Mouse (Mus musculus) midbrain, embryonic 10.5 days (tissue): ENCODE data around the gene Macrod1. TPM values are rescaled to one million over a fixed set of nuclear protein-coding genes. Genes with fewer than 3 reads are reported as not detected.
"Not testable (repeated sequence)": the region's sequence is repeated elsewhere in the genome, so short reads cannot be mapped to it uniquely, and the experiment has no call there.

Experiments
- DNase-seq: peaks from one replicate; pipeline ENCODE4 v3.0.0-alpha.2; 2017; ENCODE audit warnings: low spot score
- H3K27ac ChIP-seq: fragments of 300-500 bp; sonication (generic); replicated peaks from 2 replicates; pipeline ENCODE4 v1.5.1; 2016; ENCODE audit warnings: mild to moderate bottlenecking
- H3K27me3 ChIP-seq: fragments of 300-500 bp; sonication (generic); 2 replicates; pipeline ENCODE4 v1.6.1; 2016; ENCODE audit warnings: low read depth, mild to moderate bottlenecking; ENCODE audit not compliant: poor library complexity, severe bottlenecking
- H3K36me3 ChIP-seq: fragments of 300-500 bp; sonication (generic); 2 replicates; pipeline ENCODE4 v1.6.1; 2016; ENCODE audit warnings: mild to moderate bottlenecking, moderate library complexity
- H3K4me1 ChIP-seq: fragments of 300-500 bp; sonication (generic); 2 replicates; pipeline ENCODE4 v1.6.1; 2016
- H3K4me3 ChIP-seq: fragments of 300-500 bp; sonication (generic); 2 replicates; pipeline ENCODE4 v1.5.1; 2016; ENCODE audit warnings: mild to moderate bottlenecking, moderate library complexity
- H3K9me3 ChIP-seq: fragments of 300-500 bp; sonication (generic); replicated peaks from 2 replicates; pipeline ENCODE4 v1.6.1; 2016; ENCODE audit warnings: mild to moderate bottlenecking
- WGBS: fragments of 180-500 bp; shearing (Covaris S2); methylation state at CpG from one replicate; pipeline ENCODE4 v1.1.7; 2016; 5-methylcytosine and 5-hydroxymethylcytosine counted together
- polyA plus RNA-seq: library from polyadenylated mRNA; unstranded; fragments of >200 nt; fragmentation: Nextera tagmentation; extraction: Ambion mirVana; gene quantifications from 2 replicates; pipeline ENCODE4 v1.2.1, GENCODE M21; 2016

Gene Macrod1
- polyA plus RNA-seq, 1 experiment from 2014 or later: 2.2 TPM

DNA sequence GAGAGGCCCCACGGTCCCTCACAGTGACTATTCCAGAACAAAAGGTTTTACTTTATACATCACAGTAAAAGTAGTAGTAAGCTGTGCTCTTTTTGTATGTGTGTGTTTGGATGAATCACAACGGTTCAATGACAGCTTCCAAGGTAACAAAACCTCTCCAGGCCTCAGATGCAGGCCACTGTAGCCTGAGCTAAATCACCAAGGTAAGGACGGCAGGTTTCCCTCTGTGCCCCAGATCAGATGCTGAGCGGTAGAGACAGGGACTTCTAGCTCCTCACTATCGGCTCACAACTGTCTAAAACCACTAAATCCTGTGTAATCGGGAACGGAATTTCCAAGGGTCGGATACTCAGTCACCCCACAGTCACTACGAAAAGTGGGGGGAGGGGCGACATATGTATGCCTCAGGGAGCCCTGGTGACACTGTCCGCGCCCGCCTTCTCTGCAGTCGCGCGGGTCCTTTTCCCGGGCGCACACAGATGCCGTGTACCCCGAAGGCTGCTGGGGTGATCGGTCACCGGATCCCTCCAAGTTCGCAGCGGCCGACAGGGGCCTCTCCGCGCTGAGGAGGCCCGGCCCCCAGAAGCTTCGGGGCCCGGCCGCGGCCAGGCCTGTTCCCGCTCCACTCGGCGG, 17.4 kb upstream of the Macrod1 start:
- peak; percentile 61 for DNase-seq
- H3K27ac ChIP-seq: peak overlapping the region; percentile 98
- H3K4me1 ChIP-seq: peaks cover 38% of the 10 kb centered on the region
- H3K4me3 ChIP-seq: peak overlapping the region; percentile 93
- no peaks in the 10 kb centered on the region for H3K27me3 ChIP-seq
- 2% methylated on average over 35 of the region's 35 CpGs for WGBS
- no peaks in the 10 kb centered on the region for H3K9me3 ChIP-seq
- peaks cover 45% of the 10 kb centered on the region for H3K36me3 ChIP-seq

- Histone ChIP-seq H3K4me3 (peak within 1 kb of the TSS; percentile 93), H3K4me1 (peaks cover 38% of the 10 kb centered on the region), H3K27me3 (no peaks in the 10 kb centered on the region), H3K27ac (peak within 1 kb of the TSS; percentile 98), H3K9me3 (no peaks in the 10 kb centered on the region), H3K36me3 (peaks cover 36% of the 10 kb centered on the region)
- DNase-seq: peak; percentile 99
- under 1% methylated on average over 49 of the region's 49 CpGs for WGBS
Measured at GRCm38 (mm10) chr19:7039841-7040636, 16.6 kb upstream of the Macrod1 start, which contains the start of gene Stip1. Gene Stip1 (minus strand): TSS chr19:7039967.

DNA sequence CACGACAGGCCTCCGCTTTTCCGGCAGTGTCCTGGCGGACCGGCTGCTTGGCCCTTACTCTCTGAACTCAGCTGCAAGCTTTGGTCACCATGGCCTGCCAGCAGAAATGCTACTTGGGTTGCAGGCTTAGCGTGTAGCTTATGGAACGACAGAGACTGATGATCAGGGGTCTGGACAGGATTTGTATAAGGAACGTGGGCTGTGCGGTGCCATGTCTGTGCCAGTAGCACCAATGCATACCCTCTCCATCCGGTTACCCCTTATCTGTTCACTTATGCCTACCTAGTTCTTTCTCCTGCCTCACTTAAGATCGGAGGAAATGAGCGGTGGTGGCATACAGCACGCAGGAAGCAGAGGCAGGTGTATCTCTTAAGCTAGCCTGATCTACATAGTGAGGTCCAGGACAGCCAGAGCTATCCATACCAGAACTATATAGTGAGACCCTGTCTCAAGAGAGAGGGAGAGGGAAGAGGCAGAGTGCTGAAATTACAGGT, 15.9 kb upstream of the Macrod1 start:
- no peak for DNase-seq
- Histone ChIP-seq H3K27ac (peak overlapping the region; percentile 96), H3K9me3 (no peaks in the 10 kb centered on the region), H3K27me3 (no peaks in the 10 kb centered on the region), H3K36me3 (peaks cover 30% of the 10 kb centered on the region), H3K4me3 (peak overlapping the region; percentile 93), H3K4me1 (peaks cover 38% of the 10 kb centered on the region)
- WGBS: 31% methylated on average over 13 of the region's 13 CpGs

DNA sequence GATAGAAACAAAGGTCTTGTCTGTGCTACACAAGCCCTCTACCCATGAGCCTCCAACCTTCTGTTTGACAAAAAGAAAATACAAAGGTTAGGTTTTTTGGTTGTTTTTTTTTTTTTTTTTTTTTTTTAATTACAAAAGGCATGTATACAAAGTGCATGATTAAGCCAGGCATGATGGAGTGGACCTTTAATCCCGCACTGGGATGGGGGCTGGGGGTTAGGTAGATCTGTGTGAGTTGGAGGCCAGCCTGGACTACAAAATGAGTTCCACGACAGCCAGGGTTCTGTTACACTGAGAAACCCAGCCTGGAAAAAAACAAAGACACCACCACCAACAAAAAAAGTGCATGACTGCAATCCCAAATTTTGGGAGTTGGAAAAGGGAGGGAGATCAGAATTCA, 15.4 kb upstream of the Macrod1 start:
- peaks cover 25% of the 10 kb centered on the region for H3K36me3 ChIP-seq
- H3K27me3 ChIP-seq: no peaks in the 10 kb centered on the region
- DNase-seq: no peak
- WGBS: 89% methylated on average over 2 of the region's 2 CpGs
- no peaks in the 10 kb centered on the region for H3K9me3 ChIP-seq
- H3K4me1 ChIP-seq: peaks cover 38% of the 10 kb centered on the region
- H3K27ac ChIP-seq: peak overlapping the region; percentile 96; the same call in 1 of the 2 replicates
- H3K4me3 ChIP-seq: peak overlapping the region; percentile 93; the same call in 1 of the 2 replicates

GRCm38 (mm10) chr19:7044279-7044678, 12.3 kb upstream of the Macrod1 start:
- no peaks in the 10 kb centered on the region for H3K27me3 ChIP-seq
- no peak for DNase-seq
- H3K4me3 ChIP-seq: no peak overlapping the region
- no peaks in the 10 kb centered on the region for H3K9me3 ChIP-seq
- peaks cover 12% of the 10 kb centered on the region for H3K4me1 ChIP-seq
- WGBS: 77% methylated on average over 4 of the region's 4 CpGs
- no peak overlapping the region for H3K27ac ChIP-seq
- no peaks in the 10 kb centered on the region for H3K36me3 ChIP-seq

DNA sequence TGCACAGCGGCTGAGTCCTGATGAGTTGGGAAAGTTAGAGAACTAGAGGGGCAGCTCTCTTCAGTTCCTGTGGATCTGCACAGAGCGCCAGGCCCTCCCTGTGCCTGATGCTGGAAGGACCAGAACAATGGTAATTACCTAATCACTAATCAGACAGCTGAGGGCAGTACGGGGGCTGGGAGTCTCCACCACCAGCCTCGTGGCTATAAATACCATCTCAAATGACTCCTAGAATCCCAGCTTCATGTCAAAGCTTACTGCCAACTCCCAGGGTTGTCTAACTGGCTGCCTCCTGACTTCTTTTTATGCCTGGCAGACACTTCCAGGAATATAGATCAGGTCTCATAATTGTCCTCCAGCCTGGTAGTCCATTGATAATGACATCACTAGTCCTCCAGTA, 11.9 kb upstream of the Macrod1 start:
- H3K27ac ChIP-seq: no peak overlapping the region

GRCm38 (mm10) chr19:7053382-7053781, 3.2 kb upstream of the Macrod1 start:
- not testable (repeated sequence) for H3K9me3 ChIP-seq, DNase-seq, H3K4me3 ChIP-seq, H3K36me3 ChIP-seq, H3K27ac ChIP-seq
- peaks cover 25% of the 10 kb centered on the region for H3K4me1 ChIP-seq
- peaks cover 30% of the 10 kb centered on the region for H3K27me3 ChIP-seq
- 83% methylated on average over 4 of the region's 4 CpGs for WGBS

More for the DNA sequence above, 11.9 kb upstream of the Macrod1 start:
- 64% methylated on average over 4 of the region's 4 CpGs for WGBS
- Histone ChIP-seq H3K36me3 (no peaks in the 10 kb centered on the region), H3K4me3 (no peak overlapping the region), H3K27me3 (no peaks in the 10 kb centered on the region), H3K9me3 (no peaks in the 10 kb centered on the region), H3K4me1 (peaks cover 8% of the 10 kb centered on the region)
- DNase-seq: no peak

GRCm38 (mm10) chr19:7054772-7055171, 1.8 kb upstream of the Macrod1 start:
- Histone ChIP-seq H3K4me1 (peaks cover 31% of the 10 kb centered on the region), H3K9me3 (no peaks in the 10 kb centered on the region), H3K27me3 (peaks cover 44% of the 10 kb centered on the region), H3K4me3 (no peak overlapping the region), H3K36me3 (no peaks in the 10 kb centered on the region), H3K27ac (no peak overlapping the region)
- WGBS: 73% methylated on average over 10 of the region's 10 CpGs
- DNase-seq: no peak

- Histone ChIP-seq H3K4me1 (peaks cover 33% of the 10 kb centered on the region), H3K4me3 (no peak overlapping the region), H3K9me3 (no peaks in the 10 kb centered on the region), H3K27ac (no peak overlapping the region), H3K36me3 (no peaks in the 10 kb centered on the region), H3K27me3 (peaks cover 48% of the 10 kb centered on the region)
- WGBS: 45% methylated on average over 3 of the region's 3 CpGs
- no peak for DNase-seq
Measured at GRCm38 (mm10) chr19:7055173-7055572, 1.4 kb upstream of the Macrod1 start.

GRCm38 (mm10) chr19:7057126-7057721, 614 bp downstream of the Macrod1 start:
- WGBS: 4% methylated on average over 16 of the region's 16 CpGs
- Histone ChIP-seq H3K27me3 (peaks cover 64% of the 10 kb centered on the region), H3K4me3 (peak overlapping the region; percentile 78), H3K4me1 (peaks cover 33% of the 10 kb centered on the region), H3K27ac (peak overlapping the region; percentile 79), H3K36me3 (no peaks in the 10 kb centered on the region), H3K9me3 (no peaks in the 10 kb centered on the region)
- DNase-seq: no peak

- Histone ChIP-seq H3K4me1 (peaks cover 33% of the 10 kb centered on the region), H3K27me3 (peaks cover 65% of the 10 kb centered on the region), H3K4me3 (peak overlapping the region; percentile 78), H3K36me3 (no peaks in the 10 kb centered on the region), H3K27ac (peak overlapping the region; percentile 79), H3K9me3 (no peaks in the 10 kb centered on the region)
- DNase-seq: peak; percentile 91
- WGBS: under 1% methylated on average over 15 of the region's 15 CpGs
Measured at GRCm38 (mm10) chr19:7057722-7058207, 1.2 kb downstream of the Macrod1 start.

DNA sequence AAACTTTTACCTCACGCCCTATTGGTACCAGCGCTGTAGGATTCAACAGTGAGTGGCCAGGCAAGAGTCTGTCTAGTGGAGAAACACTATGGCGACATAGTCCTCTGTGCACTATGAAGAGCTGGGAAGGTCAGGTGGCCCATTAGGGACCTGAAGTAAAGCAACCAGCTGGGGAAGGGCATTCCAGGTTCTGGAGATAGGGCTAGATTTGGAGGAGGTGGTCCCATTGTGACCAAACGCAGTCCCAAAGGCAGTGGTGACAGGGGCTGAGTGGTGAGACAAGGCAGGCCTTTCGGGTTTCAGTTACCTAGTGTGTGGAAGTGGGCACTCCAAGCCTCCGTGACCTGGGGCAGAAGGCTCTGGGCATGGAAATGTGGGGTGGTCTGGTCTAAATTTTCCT, 1.9 kb downstream of the Macrod1 start:
- DNase-seq: no peak
- no peaks in the 10 kb centered on the region for H3K9me3 ChIP-seq
- peak overlapping the region; percentile 78 for H3K4me3 ChIP-seq
- 51% methylated on average over 6 of the region's 6 CpGs for WGBS
- peaks cover 73% of the 10 kb centered on the region for H3K27me3 ChIP-seq
- H3K27ac ChIP-seq: peak overlapping the region; percentile 63; the same call in 1 of the 2 replicates
- no peaks in the 10 kb centered on the region for H3K36me3 ChIP-seq
- H3K4me1 ChIP-seq: peaks cover 33% of the 10 kb centered on the region
